Mouse (Mus musculus): ENCODE measurements around the gene Zmiz1. TPM values are rescaled to one million over a fixed set of nuclear protein-coding genes. Genes with fewer than 3 reads are reported as not detected.
A peak's percentile ranks its signal among the peaks of the same experiment; 100 is the strongest.

The Zmiz1 gene
- polyA plus RNA-seq, 1 experiment from 2014 or later = 57.5 TPM

DNA sequence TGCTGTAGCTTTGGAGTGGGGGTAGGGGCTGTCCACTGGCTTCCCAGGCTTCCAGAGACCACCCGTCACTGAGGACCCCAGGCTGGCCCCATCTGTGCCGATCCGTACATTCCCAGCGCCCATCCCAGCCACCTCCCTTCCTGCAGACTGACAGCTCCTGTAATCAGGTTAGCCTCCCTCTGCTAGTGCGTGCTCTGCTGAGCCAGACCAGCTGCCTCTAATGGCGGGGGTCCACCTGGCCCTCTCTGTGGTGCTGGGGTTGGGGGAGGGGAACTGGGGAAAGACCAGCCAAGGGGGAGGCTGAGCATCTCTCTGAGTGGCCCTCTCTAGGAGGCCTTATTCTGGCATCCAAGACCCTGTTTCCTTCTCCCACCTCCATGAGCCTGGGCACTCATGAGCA, 53.8 kb downstream of the Zmiz1 start:
- H3K4me2 ChIP-seq (replicated peaks) = no peak overlapping the region
- ATAC-seq (replicated peaks) = peak; percentile 35
- H3K4me1 ChIP-seq = peaks cover 73% of the 10 kb centered on the region
- H3K9ac ChIP-seq (replicated peaks) = no peak overlapping the region
- no peaks in the 10 kb centered on the region for H3K36me3 ChIP-seq
- no peak overlapping the region for H3K4me3 ChIP-seq
- H3K9me3 ChIP-seq = no peaks in the 10 kb centered on the region
- H3K27me3 ChIP-seq = no peaks in the 10 kb centered on the region
- 22% methylated on average over 6 of the region's 6 CpGs for WGBS
- H3K27ac ChIP-seq (replicated peaks) = peak overlapping the region; percentile 65

DNA sequence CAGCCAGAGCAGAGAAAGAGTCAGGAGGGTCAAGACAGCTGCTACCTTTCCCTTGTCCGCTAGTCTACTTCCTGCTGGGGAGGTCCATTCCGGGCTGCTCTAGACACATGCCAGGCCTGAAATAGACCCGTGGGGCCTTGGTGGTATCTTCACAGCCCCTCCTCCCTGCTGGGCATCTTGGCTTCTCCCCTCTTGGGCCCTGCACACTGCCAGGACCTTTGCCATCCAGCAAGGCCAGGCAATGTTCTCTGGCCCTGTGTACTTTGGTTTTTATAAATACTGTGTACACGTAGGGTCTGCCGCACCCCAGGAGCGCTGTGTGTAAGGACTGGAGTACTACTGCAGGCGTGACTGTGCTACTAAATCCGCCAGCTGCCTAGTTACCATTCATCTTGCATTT, 54.5 kb downstream of the Zmiz1 start:
- Histone ChIP-seq H3K4me1 (peaks cover 73% of the 10 kb centered on the region), H3K4me2 (replicated peaks) (no peak overlapping the region), H3K4me3 (no peak overlapping the region), H3K27ac (replicated peaks) (peak overlapping the region; percentile 65), H3K36me3 (no peaks in the 10 kb centered on the region), H3K9ac (replicated peaks) (no peak overlapping the region), H3K9me3 (no peaks in the 10 kb centered on the region), H3K27me3 (no peaks in the 10 kb centered on the region)
- 64% methylated on average over 8 of the region's 8 CpGs for WGBS
- no peak for ATAC-seq (replicated peaks)

DNA sequence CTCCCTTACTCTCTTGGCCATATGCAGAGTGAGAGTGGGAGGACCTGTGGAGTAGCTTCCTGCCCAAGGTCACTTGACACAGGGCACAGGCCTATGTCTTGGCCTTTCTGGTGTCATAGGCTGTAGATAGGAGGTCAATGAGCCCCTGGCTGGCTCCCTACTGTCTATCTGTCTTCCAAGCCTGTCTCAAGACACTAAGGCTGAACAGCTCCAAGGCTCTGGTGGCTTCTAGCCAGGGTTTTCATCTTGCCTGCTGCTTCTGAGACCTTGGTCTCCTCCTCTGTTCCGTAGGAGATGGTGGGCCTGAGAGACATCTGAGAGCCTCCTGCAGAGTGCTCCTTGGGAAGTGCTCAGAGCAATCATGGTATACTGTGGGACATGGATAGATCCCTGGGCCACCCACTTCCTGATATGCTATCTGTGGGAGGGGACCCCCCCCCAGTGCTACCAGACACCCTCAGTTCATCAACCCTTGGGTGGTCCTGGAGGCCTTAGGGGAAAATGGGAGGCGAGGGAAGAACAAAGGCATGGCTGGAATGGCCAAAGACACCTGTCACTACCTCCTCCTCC, 56.0 kb downstream of the Zmiz1 start:
- WGBS = 66% methylated on average over 2 of the region's 2 CpGs
- ATAC-seq (replicated peaks) = no peak
- no peaks in the 10 kb centered on the region for H3K36me3 ChIP-seq
- peaks cover 78% of the 10 kb centered on the region for H3K4me1 ChIP-seq
- H3K27me3 ChIP-seq = no peaks in the 10 kb centered on the region
- no peak overlapping the region for H3K4me2 ChIP-seq (replicated peaks)
- no peak overlapping the region for H3K27ac ChIP-seq (replicated peaks)
- H3K4me3 ChIP-seq = no peak overlapping the region
- H3K9ac ChIP-seq (replicated peaks) = no peak overlapping the region
- no peaks in the 10 kb centered on the region for H3K9me3 ChIP-seq

DNA sequence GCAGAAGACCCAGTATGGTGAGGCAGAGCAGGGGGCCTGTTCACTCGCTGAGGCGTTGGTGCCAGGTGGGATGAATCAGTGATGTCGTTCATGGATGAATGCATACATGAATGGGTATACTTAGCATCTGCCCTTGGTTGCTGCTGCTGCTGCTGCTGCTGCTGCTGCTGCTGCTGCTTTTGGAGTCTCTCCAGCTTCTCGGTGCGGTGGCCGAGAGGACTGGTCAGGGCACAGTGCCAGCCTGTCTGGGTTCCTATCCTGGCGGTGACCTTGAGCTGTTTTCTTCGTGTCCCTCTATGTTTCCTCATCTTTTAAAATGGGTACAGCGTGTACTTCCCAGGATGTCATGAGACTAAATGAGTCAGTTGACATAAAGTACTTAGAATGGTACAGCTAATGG, 56.9 kb downstream of the Zmiz1 start:
- Histone ChIP-seq H3K4me2 (replicated peaks) (no peak overlapping the region), H3K27me3 (no peaks in the 10 kb centered on the region), H3K27ac (replicated peaks) (no peak overlapping the region), H3K4me1 (peaks cover 79% of the 10 kb centered on the region), H3K9me3 (no peaks in the 10 kb centered on the region), H3K36me3 (no peaks in the 10 kb centered on the region), H3K4me3 (no peak overlapping the region), H3K9ac (replicated peaks) (no peak overlapping the region)
- WGBS = 35% methylated on average over 9 of the region's 9 CpGs
- ATAC-seq (replicated peaks) = no peak

DNA sequence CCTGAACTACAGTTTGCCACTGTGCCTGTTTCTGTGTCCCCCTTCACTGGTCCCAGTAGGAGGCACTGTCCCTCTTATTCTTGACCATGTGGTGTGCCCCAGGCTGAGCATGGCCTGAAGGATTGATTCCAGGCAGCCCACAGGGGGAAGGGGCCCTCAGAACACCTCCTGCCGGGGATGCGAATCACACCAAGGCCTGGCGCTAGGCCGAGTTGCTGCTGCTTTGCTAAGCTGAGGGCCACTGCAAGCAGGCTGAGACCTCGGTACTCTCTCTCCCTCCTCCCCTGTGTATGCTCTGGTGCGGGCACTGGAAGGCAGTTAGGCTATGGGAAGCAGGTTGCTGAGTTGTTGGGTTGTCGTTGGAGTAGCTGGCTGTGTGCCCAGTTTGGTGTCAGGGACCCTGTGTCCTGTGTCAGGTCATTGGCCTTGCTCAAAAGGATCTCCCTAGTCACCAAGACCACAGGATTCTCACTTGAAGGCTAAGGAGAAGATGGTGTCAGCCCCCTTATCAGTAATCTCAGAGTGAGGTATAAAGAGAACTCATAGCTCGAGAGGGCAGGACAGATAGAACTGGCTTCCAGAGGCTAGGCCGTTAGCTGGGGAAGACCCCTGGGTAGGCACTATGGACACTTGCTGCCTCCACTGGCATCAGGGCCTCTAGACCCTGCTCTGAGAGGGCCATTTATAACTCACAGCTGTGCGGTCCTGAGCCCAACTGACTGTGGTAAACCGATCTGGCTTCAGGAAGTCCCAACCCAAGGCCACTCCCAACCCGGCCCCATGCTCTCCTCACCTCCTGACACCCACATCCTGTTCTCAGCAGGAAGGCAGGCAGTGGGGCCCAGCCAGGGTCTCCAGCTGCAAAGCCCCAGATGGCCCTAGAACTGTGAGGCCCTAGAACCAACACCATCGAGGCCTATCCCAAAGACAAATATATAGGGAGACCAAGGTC, 57.9 kb downstream of the Zmiz1 start:
- H3K27me3 ChIP-seq = no peaks in the 10 kb centered on the region
- H3K9me3 ChIP-seq = no peaks in the 10 kb centered on the region
- no peak overlapping the region for H3K27ac ChIP-seq (replicated peaks)
- H3K4me2 ChIP-seq (replicated peaks) = no peak overlapping the region
- no peak overlapping the region for H3K4me3 ChIP-seq
- peaks cover 78% of the 10 kb centered on the region for H3K4me1 ChIP-seq
- H3K36me3 ChIP-seq = no peaks in the 10 kb centered on the region
- no peak overlapping the region for H3K9ac ChIP-seq (replicated peaks)
- ATAC-seq (replicated peaks) = no peak
- WGBS = 63% methylated on average over 13 of the region's 13 CpGs

DNA sequence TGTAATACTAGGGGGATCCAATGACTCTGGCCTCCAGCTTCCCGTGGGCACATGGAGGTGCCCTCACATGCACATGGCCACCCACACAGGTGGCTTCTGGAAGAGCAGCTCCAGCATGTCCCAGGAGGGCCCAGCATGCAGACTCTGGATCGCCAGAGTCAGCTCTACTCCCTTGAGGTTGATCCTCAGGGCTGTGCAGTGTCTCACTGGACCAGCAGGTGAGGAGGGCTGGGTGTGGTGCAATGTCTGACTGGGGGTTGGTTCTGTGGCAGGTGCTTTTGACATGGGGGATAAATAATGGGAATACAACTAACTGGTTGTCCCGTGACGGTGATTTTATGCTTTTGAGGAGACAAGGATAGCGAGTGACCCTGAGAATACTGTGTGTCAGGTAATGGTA, 59.7 kb downstream of the Zmiz1 start:
- H3K9me3 ChIP-seq = no peaks in the 10 kb centered on the region
- ATAC-seq (replicated peaks) = no peak
- no peak overlapping the region for H3K4me2 ChIP-seq (replicated peaks)
- no peak overlapping the region for H3K4me3 ChIP-seq
- no peak overlapping the region for H3K9ac ChIP-seq (replicated peaks)
- no peaks in the 10 kb centered on the region for H3K36me3 ChIP-seq
- 85% methylated on average over 5 of the region's 5 CpGs for whole genome bisulfite sequencing
- no peak overlapping the region for H3K27ac ChIP-seq (replicated peaks)
- peaks cover 67% of the 10 kb centered on the region for H3K4me1 ChIP-seq
- no peaks in the 10 kb centered on the region for H3K27me3 ChIP-seq

DNA sequence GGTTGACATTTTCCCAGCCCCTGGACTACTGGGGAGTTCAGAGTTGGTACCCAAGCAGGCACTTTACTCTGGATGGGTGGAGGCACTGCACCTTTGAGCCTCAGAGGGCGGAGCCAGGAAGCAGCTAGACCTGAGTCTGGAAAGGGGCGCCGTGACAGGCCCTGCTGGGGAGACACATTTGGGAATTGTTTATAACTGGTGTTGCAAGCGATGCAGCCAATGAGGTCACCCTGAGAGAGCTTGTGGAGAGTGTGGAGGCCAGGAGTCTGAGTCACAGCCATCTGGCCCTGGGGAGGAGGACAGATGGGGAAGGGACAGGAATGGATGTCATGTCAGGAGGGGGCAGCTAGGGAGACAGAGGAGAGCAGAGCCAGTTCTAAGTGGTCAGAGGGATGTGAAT, 60.7 kb downstream of the Zmiz1 start:
- H3K36me3 ChIP-seq = no peaks in the 10 kb centered on the region
- H3K27ac ChIP-seq (replicated peaks) = no peak overlapping the region
- no peak overlapping the region for H3K9ac ChIP-seq (replicated peaks)
- H3K9me3 ChIP-seq = no peaks in the 10 kb centered on the region
- H3K4me3 ChIP-seq = no peak overlapping the region
- 58% methylated on average over 4 of the region's 4 CpGs for WGBS
- H3K27me3 ChIP-seq = no peaks in the 10 kb centered on the region
- no peak for ATAC-seq (replicated peaks)
- H3K4me1 ChIP-seq = peaks cover 60% of the 10 kb centered on the region
- no peak overlapping the region for H3K4me2 ChIP-seq (replicated peaks)

DNA sequence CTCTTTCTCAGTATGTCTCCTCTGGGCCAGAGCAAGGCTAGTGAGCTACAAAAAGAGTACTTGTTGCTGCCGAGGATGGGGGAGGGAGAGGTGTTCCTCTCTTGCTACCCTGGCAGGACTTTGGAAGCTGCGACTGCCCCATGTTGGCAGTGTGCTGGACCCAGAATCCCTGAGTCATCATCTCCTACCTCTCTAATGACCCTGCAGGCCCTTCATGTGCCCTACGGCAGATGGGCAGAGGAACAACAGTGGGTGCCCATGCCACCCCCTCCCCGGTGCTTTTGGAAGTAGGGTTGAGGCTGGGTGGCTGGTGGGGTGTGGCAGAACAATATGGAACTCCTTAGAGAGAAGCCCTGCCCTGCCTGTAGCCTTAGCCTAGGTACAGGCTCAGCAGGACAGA, 61.6 kb downstream of the Zmiz1 start:
- Histone ChIP-seq H3K9ac (replicated peaks) (no peak overlapping the region), H3K4me2 (replicated peaks) (no peak overlapping the region), H3K9me3 (no peaks in the 10 kb centered on the region), H3K36me3 (no peaks in the 10 kb centered on the region), H3K4me3 (no peak overlapping the region), H3K27me3 (no peaks in the 10 kb centered on the region), H3K4me1 (peaks cover 51% of the 10 kb centered on the region), H3K27ac (replicated peaks) (peak overlapping the region; percentile 29; the same call in 1 of the 2 replicates)
- WGBS = 58% methylated on average over 4 of the region's 4 CpGs
- no peak for ATAC-seq (replicated peaks)

DNA sequence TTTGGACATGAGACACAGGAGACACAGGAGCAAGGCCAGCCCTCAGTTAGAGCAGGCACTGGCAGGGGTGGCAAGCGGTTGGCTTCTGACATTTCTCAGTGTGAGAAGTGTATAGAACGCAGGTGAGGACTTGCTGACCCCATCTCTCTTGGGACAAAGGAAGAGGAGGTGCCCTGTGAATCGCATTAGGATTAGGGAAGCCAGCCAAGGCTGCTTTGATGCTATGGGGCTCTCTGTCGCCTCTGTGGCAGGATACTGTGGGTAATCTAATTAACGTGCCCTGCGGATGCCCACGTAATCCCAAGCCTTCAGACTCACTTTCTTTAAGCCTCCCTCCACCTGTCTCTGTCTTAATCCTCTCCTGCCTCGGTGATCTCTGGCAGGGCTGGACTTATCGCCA, 62.0 kb downstream of the Zmiz1 start:
- no peaks in the 10 kb centered on the region for H3K27me3 ChIP-seq
- ATAC-seq (replicated peaks) = no peak
- H3K27ac ChIP-seq (replicated peaks) = peak overlapping the region; percentile 29; the same call in 1 of the 2 replicates
- H3K4me3 ChIP-seq = no peak overlapping the region
- no peak overlapping the region for H3K4me2 ChIP-seq (replicated peaks)
- H3K36me3 ChIP-seq = no peaks in the 10 kb centered on the region
- WGBS = 19% methylated on average over 9 of the region's 9 CpGs
- H3K4me1 ChIP-seq = peaks cover 47% of the 10 kb centered on the region
- H3K9ac ChIP-seq (replicated peaks) = no peak overlapping the region
- H3K9me3 ChIP-seq = no peaks in the 10 kb centered on the region

DNA sequence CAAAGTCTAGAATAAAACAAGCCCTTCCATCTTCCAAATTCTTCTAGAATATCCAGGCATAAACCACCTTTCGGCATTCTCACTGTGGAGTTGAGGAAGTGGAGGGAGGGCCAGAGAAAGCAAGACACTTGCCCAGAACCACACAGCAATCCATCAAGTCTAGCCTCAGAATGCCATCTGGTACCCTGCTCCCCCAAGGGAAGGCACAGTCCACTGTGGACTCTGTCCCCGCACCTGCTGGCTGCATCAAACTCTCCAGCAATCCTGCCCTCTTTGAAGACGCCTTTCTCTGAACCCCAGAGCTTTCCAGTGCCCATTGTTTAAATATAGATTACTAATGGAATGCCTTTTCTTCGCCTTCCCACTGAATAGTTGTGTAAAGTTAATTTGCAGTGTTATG, 62.5 kb downstream of the Zmiz1 start:
- Histone ChIP-seq H3K4me3 (no peak overlapping the region), H3K9ac (replicated peaks) (no peak overlapping the region), H3K4me1 (peaks cover 42% of the 10 kb centered on the region), H3K27me3 (no peaks in the 10 kb centered on the region), H3K9me3 (no peaks in the 10 kb centered on the region), H3K36me3 (no peaks in the 10 kb centered on the region), H3K27ac (replicated peaks) (no peak overlapping the region), H3K4me2 (replicated peaks) (no peak overlapping the region)
- no peak for ATAC-seq (replicated peaks)
- 41% methylated on average over 4 of the region's 4 CpGs for WGBS

DNA sequence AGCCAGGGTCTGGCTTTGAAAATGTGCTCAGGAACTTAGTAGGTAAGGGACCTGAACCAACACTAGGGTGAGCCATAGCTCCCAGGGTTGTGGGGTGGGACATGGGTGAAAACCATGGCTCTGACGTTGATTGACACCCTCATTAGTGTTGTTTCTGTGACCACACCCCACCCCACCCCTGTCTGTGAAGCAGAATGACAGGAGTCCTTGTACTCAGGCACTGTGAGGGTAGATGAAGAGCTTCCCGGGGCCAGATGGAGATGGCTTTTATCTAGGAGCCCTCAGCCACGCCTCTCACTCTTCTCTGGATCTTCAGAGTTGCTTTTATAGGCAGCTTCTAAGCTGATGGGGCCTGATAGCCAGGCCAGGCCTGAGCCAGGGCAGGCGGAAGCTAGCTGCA, 63.4 kb downstream of the Zmiz1 start:
- H3K9ac ChIP-seq (replicated peaks) = no peak overlapping the region
- ATAC-seq (replicated peaks) = no peak
- H3K27me3 ChIP-seq = no peaks in the 10 kb centered on the region
- no peak overlapping the region; the same call in 1 of the 2 replicates for H3K27ac ChIP-seq (replicated peaks)
- H3K9me3 ChIP-seq = no peaks in the 10 kb centered on the region
- H3K36me3 ChIP-seq = no peaks in the 10 kb centered on the region
- H3K4me3 ChIP-seq = no peak overlapping the region
- H3K4me2 ChIP-seq (replicated peaks) = no peak overlapping the region
- WGBS = 42% methylated on average over 4 of the region's 4 CpGs
- peaks cover 33% of the 10 kb centered on the region for H3K4me1 ChIP-seq

DNA sequence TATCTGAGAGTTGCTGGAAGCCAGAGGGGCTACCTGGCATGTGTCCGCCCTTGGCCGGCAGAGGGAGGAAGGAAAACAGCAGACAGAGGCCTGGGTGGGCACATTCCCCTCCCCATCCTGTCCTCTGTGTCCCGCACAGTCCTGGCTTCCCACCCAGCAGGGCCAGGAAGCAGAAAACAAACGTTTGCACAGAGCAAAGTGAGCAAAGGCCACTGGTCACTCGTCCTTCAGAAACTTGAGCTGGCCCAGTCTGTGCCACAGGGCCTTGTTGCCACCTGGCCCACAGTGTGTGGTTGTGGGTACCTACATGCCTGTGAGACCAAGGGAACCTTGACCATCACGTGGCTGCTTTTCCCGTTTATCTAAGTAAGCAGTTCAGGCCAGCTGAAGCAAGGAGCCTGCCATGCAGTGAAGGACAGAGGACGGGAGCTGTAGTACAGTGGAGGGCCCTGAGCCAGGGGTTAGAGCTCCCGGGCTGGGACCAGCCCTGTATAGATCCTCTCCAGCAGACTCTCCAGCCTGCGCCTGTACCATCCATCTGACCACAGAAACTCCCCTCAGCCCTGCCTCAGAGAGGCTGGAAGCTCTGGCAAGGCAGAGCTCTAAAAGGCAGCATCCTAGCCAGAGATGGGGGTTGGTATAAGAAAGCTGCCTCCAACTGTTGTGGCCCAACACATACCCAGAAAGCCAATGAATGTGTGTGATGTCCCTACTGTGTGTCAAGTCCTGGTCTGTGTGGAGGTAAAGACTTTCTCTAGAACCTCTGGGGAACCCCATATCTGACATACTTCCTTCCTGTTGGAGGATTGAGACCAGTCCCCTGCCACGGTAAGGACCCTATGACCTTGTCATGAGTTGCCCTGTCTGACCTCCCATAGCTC, 64.5 kb downstream of the Zmiz1 start:
- Histone ChIP-seq H3K4me1 (peaks cover 33% of the 10 kb centered on the region), H3K4me2 (replicated peaks) (no peak overlapping the region), H3K9ac (replicated peaks) (no peak overlapping the region; the same call in 1 of the 2 replicates), H3K27ac (replicated peaks) (0 out of 2 replicates have a peak overlapping the region, but pooled peaks have one; percentile 8), H3K4me3 (no peak overlapping the region), H3K9me3 (no peaks in the 10 kb centered on the region), H3K27me3 (no peaks in the 10 kb centered on the region), H3K36me3 (no peaks in the 10 kb centered on the region)
- 74% methylated on average over 11 of the region's 11 CpGs for WGBS
- ATAC-seq (replicated peaks) = no peak
